Mouse (Mus musculus) midbrain, embryonic 15.5 days (tissue): Measurements from ENCODE around the gene Vps13d. TPM values are rescaled to one million over a fixed set of nuclear protein-coding genes. Genes with fewer than 3 reads are reported as not detected.
A peak's percentile ranks its signal among the peaks of the same experiment; 100 is the strongest.

Source experiments
- ATAC-seq: fragments of 200-750 bp; cut with Nextera tagmentation; replicated peaks from 2 replicates; pipeline ENCODE4 v1.8.0; 2017; ENCODE audit warnings: moderate TSS enrichment
- H3K27ac ChIP-seq: fragments of 300-500 bp; sonication (generic); 2 replicates; pipeline ENCODE4 v1.5.1; 2015; ENCODE audit warnings: mild to moderate bottlenecking, inconsistent platforms
- H3K27me3 ChIP-seq: fragments of 300-500 bp; sonication (generic); replicated peaks from 2 replicates; pipeline ENCODE4 v1.6.1; 2015; ENCODE audit warnings: inconsistent platforms
- H3K36me3 ChIP-seq: fragments of 300-500 bp; sonication (generic); replicated peaks from 2 replicates; pipeline ENCODE4 v1.6.1; 2015; ENCODE audit warnings: inconsistent platforms
- H3K4me1 ChIP-seq: fragments of 300-500 bp; sonication (generic); 2 replicates; pipeline ENCODE4 v1.6.1; 2015; ENCODE audit warnings: inconsistent platforms
- H3K4me2 ChIP-seq: fragments of 300-500 bp; sonication (generic); 2 replicates; pipeline ENCODE4 v1.6.1; 2015; ENCODE audit warnings: inconsistent platforms, mild to moderate bottlenecking, moderate library complexity
- H3K4me3 ChIP-seq: fragments of 300-500 bp; sonication (generic); 2 replicates; pipeline ENCODE4 v1.5.1; 2015; ENCODE audit warnings: mild to moderate bottlenecking, inconsistent platforms
- H3K9ac ChIP-seq: fragments of 300-500 bp; sonication (generic); 2 replicates; pipeline ENCODE4 v1.6.1; 2015; ENCODE audit warnings: mild to moderate bottlenecking, inconsistent platforms
- H3K9me3 ChIP-seq: fragments of 300-500 bp; sonication (generic); 2 replicates; pipeline ENCODE4 v1.6.1; 2016; ENCODE audit warnings: inconsistent platforms
- whole genome bisulfite sequencing: fragments of 180-500 bp; shearing (Covaris S2); methylation state at CpG from one replicate; pipeline ENCODE4 v1.1.7; 2015; ENCODE audit warnings: mixed read lengths; 5-methylcytosine and 5-hydroxymethylcytosine counted together
- polyA plus RNA-seq: library from polyadenylated mRNA; unstranded; fragments of >200 nt; fragmentation: Nextera tagmentation; extraction: Ambion mirVana; gene quantifications from 2 replicates; pipeline ENCODE4 v1.2.1, GENCODE M21; 2015

Gene Vps13d
- polyA plus RNA-seq, 1 experiment from 2014 or later, result 9.6 TPM

- no peak overlapping the region for H3K4me2 ChIP-seq
- WGBS, result 83% methylated on average over 1 of the region's 1 CpGs
- H3K9me3 ChIP-seq, result no peaks in the 10 kb centered on the region
- no peak overlapping the region for H3K4me3 ChIP-seq
- ATAC-seq, result no peak
- H3K27ac ChIP-seq, result no peak overlapping the region
- peaks cover 4% of the 10 kb centered on the region; the same call in 1 of the 2 replicates for H3K36me3 ChIP-seq
- peaks cover 11% of the 10 kb centered on the region for H3K4me1 ChIP-seq
- H3K9ac ChIP-seq, result no peak overlapping the region
- H3K27me3 ChIP-seq, result no peaks in the 10 kb centered on the region
These were observed 192.1 kb downstream of the Vps13d start for GRCm38 (mm10) chr4:145002733-145003132.

- H3K9ac ChIP-seq, result no peak overlapping the region
- no peak overlapping the region for H3K4me2 ChIP-seq
- peaks cover 11% of the 10 kb centered on the region for H3K4me1 ChIP-seq
- no peak overlapping the region for H3K27ac ChIP-seq
- peak; percentile 62 for ATAC-seq
- no peaks in the 10 kb centered on the region for H3K27me3 ChIP-seq
- H3K4me3 ChIP-seq, result no peak overlapping the region
- H3K9me3 ChIP-seq, result no peaks in the 10 kb centered on the region
- H3K36me3 ChIP-seq, result peaks cover under 1% of the 10 kb centered on the region; the same call in 1 of the 2 replicates
- WGBS, result 44% methylated on average over 20 of the region's 20 CpGs
These were observed 194.9 kb downstream of the Vps13d start for GRCm38 (mm10) chr4:144999903-145000382.

GRCm38 (mm10) chr4:144999572-144999880 lies 195.3 kb downstream of the Vps13d start:
- no peak for ATAC-seq
- no peak overlapping the region for H3K4me3 ChIP-seq
- H3K27me3 ChIP-seq, result no peaks in the 10 kb centered on the region
- whole genome bisulfite sequencing, result 70% methylated on average over 6 of the region's 6 CpGs
- peaks cover 11% of the 10 kb centered on the region for H3K4me1 ChIP-seq
- H3K4me2 ChIP-seq, result no peak overlapping the region
- no peak overlapping the region for H3K27ac ChIP-seq
- H3K36me3 ChIP-seq, result no peaks in the 10 kb centered on the region
- no peaks in the 10 kb centered on the region for H3K9me3 ChIP-seq
- no peak overlapping the region for H3K9ac ChIP-seq

GRCm38 (mm10) chr4:144998808-144999571 lies 195.8 kb downstream of the Vps13d start:
- WGBS, result 84% methylated on average over 2 of the region's 2 CpGs
- H3K36me3 ChIP-seq, result no peaks in the 10 kb centered on the region
- H3K27ac ChIP-seq, result no peak overlapping the region
- H3K9me3 ChIP-seq, result no peaks in the 10 kb centered on the region
- no peak overlapping the region for H3K9ac ChIP-seq
- no peak overlapping the region for H3K4me2 ChIP-seq
- peaks cover 11% of the 10 kb centered on the region for H3K4me1 ChIP-seq
- no peak overlapping the region for H3K4me3 ChIP-seq
- H3K27me3 ChIP-seq, result no peaks in the 10 kb centered on the region
- ATAC-seq, result 0 out of 2 replicates have a peak, but pooled peaks have one; percentile 16

GRCm38 (mm10) chr4:144997887-144998658 lies 196.7 kb downstream of the Vps13d start:
- H3K27me3 ChIP-seq, result no peaks in the 10 kb centered on the region
- ATAC-seq, result no peak
- H3K9ac ChIP-seq, result no peak overlapping the region
- 81% methylated on average over 3 of the region's 3 CpGs for WGBS
- peaks cover 11% of the 10 kb centered on the region for H3K4me1 ChIP-seq
- H3K4me3 ChIP-seq, result no peak overlapping the region
- no peak overlapping the region for H3K27ac ChIP-seq
- H3K9me3 ChIP-seq, result no peaks in the 10 kb centered on the region
- H3K36me3 ChIP-seq, result no peaks in the 10 kb centered on the region
- no peak overlapping the region for H3K4me2 ChIP-seq

GRCm38 (mm10) chr4:144996996-144997820 lies 197.6 kb downstream of the Vps13d start:
- no peak overlapping the region for H3K27ac ChIP-seq

GRCm38 (mm10) chr4:144995826-144996225 lies 199.0 kb downstream of the Vps13d start:
- Histone ChIP-seq H3K27me3 (no peaks in the 10 kb centered on the region), H3K27ac (no peak overlapping the region), H3K4me2 (no peak overlapping the region), H3K4me1 (peaks cover 11% of the 10 kb centered on the region), H3K9me3 (no peaks in the 10 kb centered on the region), H3K9ac (no peak overlapping the region), H3K36me3 (no peaks in the 10 kb centered on the region), H3K4me3 (no peak overlapping the region)
- ATAC-seq, result no peak
- WGBS, result 44% methylated on average over 1 of the region's 1 CpGs

More at GRCm38 (mm10) chr4:144996996-144997820, 197.6 kb downstream of the Vps13d start:
- Histone ChIP-seq H3K4me2 (no peak overlapping the region), H3K9ac (no peak overlapping the region), H3K27me3 (no peaks in the 10 kb centered on the region), H3K4me1 (peaks cover 11% of the 10 kb centered on the region), H3K4me3 (no peak overlapping the region), H3K36me3 (no peaks in the 10 kb centered on the region), H3K9me3 (no peaks in the 10 kb centered on the region)
- no peak for ATAC-seq
- WGBS, result 74% methylated on average over 6 of the region's 6 CpGs

GRCm38 (mm10) chr4:144993047-144993917 lies 201.5 kb downstream of the Vps13d start:
- Histone ChIP-seq H3K27ac (no peak overlapping the region), H3K9ac (no peak overlapping the region), H3K4me3 (no peak overlapping the region), H3K27me3 (no peaks in the 10 kb centered on the region), H3K4me2 (no peak overlapping the region), H3K9me3 (no peaks in the 10 kb centered on the region), H3K4me1 (no peaks in the 10 kb centered on the region), H3K36me3 (no peaks in the 10 kb centered on the region)
- whole genome bisulfite sequencing, result 78% methylated on average over 9 of the region's 9 CpGs
- ATAC-seq, result no peak

- ATAC-seq, result no peak
- Histone ChIP-seq H3K9me3 (no peaks in the 10 kb centered on the region), H3K27ac (no peak overlapping the region), H3K4me2 (no peak overlapping the region), H3K27me3 (no peaks in the 10 kb centered on the region), H3K4me1 (no peaks in the 10 kb centered on the region), H3K4me3 (no peak overlapping the region), H3K36me3 (no peaks in the 10 kb centered on the region), H3K9ac (no peak overlapping the region)
- 22% methylated on average over 3 of the region's 3 CpGs for WGBS
These were observed 202.4 kb downstream of the Vps13d start for GRCm38 (mm10) chr4:144992413-144992812.

GRCm38 (mm10) chr4:144988443-144989206 lies 206.2 kb downstream of the Vps13d start:
- no peak overlapping the region for H3K4me2 ChIP-seq
- WGBS, result 76% methylated on average over 5 of the region's 5 CpGs

More at GRCm38 (mm10) chr4:144988443-144989206, 206.2 kb downstream of the Vps13d start:
- H3K27ac ChIP-seq, result no peak overlapping the region
- no peaks in the 10 kb centered on the region for H3K27me3 ChIP-seq
- H3K4me1 ChIP-seq, result no peaks in the 10 kb centered on the region
- no peak overlapping the region for H3K4me3 ChIP-seq
- no peaks in the 10 kb centered on the region for H3K9me3 ChIP-seq
- no peaks in the 10 kb centered on the region for H3K36me3 ChIP-seq
- ATAC-seq, result no peak
- H3K9ac ChIP-seq, result no peak overlapping the region
